Mouse (Mus musculus) midbrain, embryonic 14.5 days (tissue): ENCODE measurements around the gene Zdhhc19. TPM values are rescaled to one million over a fixed set of nuclear protein-coding genes. Genes with fewer than 3 reads are reported as not detected.

Source experiments
- ATAC-seq: fragments of 200-750 bp; cut with Nextera tagmentation; 2 replicates; pipeline ENCODE4 v1.8.0; 2017; ENCODE audit warnings: moderate number of reproducible peaks, moderate library complexity; ENCODE audit not compliant: low FRiP score, low TSS enrichment
- DNase-seq: peaks from one replicate; pipeline ENCODE4 v3.0.0-alpha.2; 2015
- H3K27ac ChIP-seq: fragments of 300-500 bp; sonication (generic); replicated peaks from 2 replicates; pipeline ENCODE4 v1.5.1; 2014; ENCODE audit warnings: mild to moderate bottlenecking, low read depth, low read length, moderate library complexity
- H3K27me3 ChIP-seq: fragments of 300-500 bp; sonication (generic); 2 replicates; pipeline ENCODE4 v1.6.1; 2014; ENCODE audit warnings: low read length, control low read depth, mixed read lengths; ENCODE audit not compliant: control insufficient read depth, insufficient read depth
- H3K36me3 ChIP-seq: fragments of 300-500 bp; sonication (generic); 2 replicates; pipeline ENCODE4 v1.6.1; 2014; ENCODE audit warnings: low read length, control low read depth; ENCODE audit not compliant: control insufficient read depth, insufficient read depth
- H3K4me1 ChIP-seq: fragments of 300-500 bp; sonication (generic); 2 replicates; pipeline ENCODE4 v1.6.1; 2014; ENCODE audit warnings: mild to moderate bottlenecking, antibody characterized with exemption, low read length, control low read depth; ENCODE audit not compliant: control insufficient read depth, insufficient read depth
- H3K4me2 ChIP-seq: fragments of 300-500 bp; sonication (generic); 2 replicates; pipeline ENCODE4 v1.6.1; 2014; ENCODE audit warnings: mild to moderate bottlenecking, low read length, moderate library complexity
- H3K4me3 ChIP-seq: fragments of 300-500 bp; sonication (generic); replicated peaks from 2 replicates; pipeline ENCODE4 v1.5.1; 2014; ENCODE audit warnings: low read depth, low read length
- H3K9ac ChIP-seq: fragments of 300-500 bp; sonication (generic); replicated peaks from 2 replicates; pipeline ENCODE4 v1.6.1; 2014; ENCODE audit warnings: mild to moderate bottlenecking, low read length, moderate library complexity
- H3K9me3 ChIP-seq: fragments of 300-500 bp; sonication (generic); 2 replicates; pipeline ENCODE4 v1.6.1; 2016; ENCODE audit warnings: low read length, control low read depth, mixed read lengths; ENCODE audit not compliant: control insufficient read depth
- WGBS: fragments of 180-500 bp; shearing (Covaris S2); extraction: QIAGEN DNeasy Blood & Tissue Kit; methylation state at CpG from one replicate; pipeline ENCODE4 v1.1.7; 2014; 5-methylcytosine and 5-hydroxymethylcytosine counted together
- polyA plus RNA-seq: library from polyadenylated mRNA; unstranded; fragments of >200 nt; fragmentation: Nextera tagmentation; extraction: Ambion mirVana; gene quantifications from 2 replicates; pipeline ENCODE4 v1.2.1, GENCODE M21; 2014

Zdhhc19 gene
- polyA plus RNA-seq, 1 experiment from 2014 or later: not detected

DNA sequence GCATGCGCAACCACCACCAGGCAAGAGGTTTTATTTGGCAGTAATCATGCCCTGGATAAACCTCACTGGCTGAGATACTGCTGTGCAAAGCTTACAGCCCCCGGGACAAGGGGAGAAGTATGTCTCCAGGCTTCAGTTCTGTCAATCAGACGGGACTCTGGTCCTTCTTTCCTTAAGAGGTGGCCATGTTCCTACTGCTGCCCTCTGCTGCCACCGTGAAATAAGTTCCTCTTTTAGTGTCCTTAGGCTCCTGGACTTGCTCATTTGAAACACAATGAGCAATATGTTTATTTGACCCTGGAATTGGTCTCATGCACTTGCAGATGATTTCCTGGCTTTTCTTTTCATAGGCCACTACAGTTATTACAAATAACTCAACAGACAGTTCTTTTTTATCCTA is 35.5 kb upstream of the Zdhhc19 start:
- no peak overlapping the region for H3K4me3 ChIP-seq
- no peak for ATAC-seq
- H3K4me2 ChIP-seq: no peak overlapping the region
- DNase-seq: no peak
- no peaks in the 10 kb centered on the region for H3K27me3 ChIP-seq
- no peaks in the 10 kb centered on the region for H3K4me1 ChIP-seq
- no peaks in the 10 kb centered on the region for H3K9me3 ChIP-seq
- WGBS: 58% methylated on average over 4 of the region's 4 CpGs
- peaks cover 29% of the 10 kb centered on the region for H3K36me3 ChIP-seq
- no peak overlapping the region for H3K27ac ChIP-seq
- no peak overlapping the region for H3K9ac ChIP-seq

DNA sequence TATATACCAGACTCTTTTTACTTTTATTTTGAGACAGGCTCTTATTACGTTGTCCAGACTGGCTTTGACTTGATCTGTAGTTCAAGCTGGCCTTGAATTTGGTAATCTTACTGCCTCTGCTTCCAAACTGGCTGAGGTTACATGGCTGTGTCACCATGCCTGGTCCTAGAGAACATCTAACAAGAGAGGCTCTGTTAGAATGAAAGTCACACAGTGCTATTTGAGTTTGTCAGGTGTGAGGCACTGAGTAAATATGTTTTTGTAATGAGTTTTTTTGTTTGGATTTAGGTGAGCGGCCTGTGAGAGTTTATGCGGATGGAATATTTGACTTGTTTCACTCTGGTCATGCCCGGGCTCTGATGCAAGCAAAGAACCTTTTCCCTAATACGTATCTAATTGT is 34.4 kb upstream of the Zdhhc19 start:
- ATAC-seq: no peak
- Histone ChIP-seq H3K4me1 (no peaks in the 10 kb centered on the region), H3K4me3 (no peak overlapping the region), H3K27me3 (no peaks in the 10 kb centered on the region), H3K4me2 (no peak overlapping the region), H3K36me3 (peaks cover 22% of the 10 kb centered on the region), H3K9me3 (no peaks in the 10 kb centered on the region), H3K27ac (no peak overlapping the region), H3K9ac (no peak overlapping the region)
- no peak for DNase-seq
- WGBS: 93% methylated on average over 5 of the region's 5 CpGs

DNA sequence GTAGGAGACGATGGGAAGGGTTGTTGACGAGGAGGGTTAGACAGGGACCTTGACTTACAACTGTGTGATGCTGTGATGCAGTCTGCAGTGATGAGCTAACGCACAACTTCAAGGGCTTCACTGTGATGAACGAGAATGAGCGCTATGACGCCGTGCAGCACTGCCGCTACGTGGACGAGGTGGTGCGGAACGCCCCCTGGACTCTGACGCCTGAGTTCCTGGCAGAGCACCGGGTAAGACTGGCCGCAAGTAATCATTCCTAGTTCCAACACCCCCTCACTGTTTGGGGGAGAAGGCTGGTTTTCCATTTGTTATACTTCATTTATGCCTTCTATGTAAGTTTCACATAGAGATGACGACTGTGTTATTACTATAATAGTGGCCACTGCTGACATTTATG is 33.1 kb upstream of the Zdhhc19 start:
- H3K27ac ChIP-seq: no peak overlapping the region
- no peaks in the 10 kb centered on the region for H3K9me3 ChIP-seq
- no peak for ATAC-seq
- no peaks in the 10 kb centered on the region for H3K27me3 ChIP-seq
- 96% methylated on average over 16 of the region's 16 CpGs for whole genome bisulfite sequencing
- peaks cover 31% of the 10 kb centered on the region for H3K36me3 ChIP-seq
- no peak for DNase-seq
- H3K4me3 ChIP-seq: no peak overlapping the region
- no peak overlapping the region for H3K4me2 ChIP-seq
- H3K4me1 ChIP-seq: no peaks in the 10 kb centered on the region
- no peak overlapping the region for H3K9ac ChIP-seq

DNA sequence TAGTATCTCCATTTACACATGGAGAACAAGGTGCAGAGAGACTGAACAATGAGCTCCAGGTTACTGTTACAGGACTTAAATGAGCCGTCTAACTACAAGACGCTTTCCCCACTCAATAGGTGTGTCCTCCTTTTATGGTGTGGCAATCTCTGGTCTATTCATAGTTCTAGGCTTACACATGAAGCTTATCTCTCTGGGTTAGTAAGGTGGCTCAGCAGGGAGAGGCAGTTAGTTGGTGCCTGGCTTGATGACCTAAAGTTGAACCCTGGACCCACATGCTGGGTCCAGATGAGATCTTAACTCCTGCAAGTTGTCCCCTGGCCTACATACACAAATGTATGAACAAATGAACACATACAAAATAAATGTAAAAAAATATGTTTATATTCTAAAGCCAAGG is 32.6 kb upstream of the Zdhhc19 start:
- Histone ChIP-seq H3K9me3 (no peaks in the 10 kb centered on the region), H3K4me2 (no peak overlapping the region), H3K27ac (no peak overlapping the region), H3K36me3 (peaks cover 34% of the 10 kb centered on the region), H3K9ac (no peak overlapping the region), H3K4me1 (no peaks in the 10 kb centered on the region), H3K27me3 (no peaks in the 10 kb centered on the region), H3K4me3 (no peak overlapping the region)
- DNase-seq (no peak), ATAC-seq (no peak)
- 96% methylated on average over 2 of the region's 2 CpGs for WGBS

DNA sequence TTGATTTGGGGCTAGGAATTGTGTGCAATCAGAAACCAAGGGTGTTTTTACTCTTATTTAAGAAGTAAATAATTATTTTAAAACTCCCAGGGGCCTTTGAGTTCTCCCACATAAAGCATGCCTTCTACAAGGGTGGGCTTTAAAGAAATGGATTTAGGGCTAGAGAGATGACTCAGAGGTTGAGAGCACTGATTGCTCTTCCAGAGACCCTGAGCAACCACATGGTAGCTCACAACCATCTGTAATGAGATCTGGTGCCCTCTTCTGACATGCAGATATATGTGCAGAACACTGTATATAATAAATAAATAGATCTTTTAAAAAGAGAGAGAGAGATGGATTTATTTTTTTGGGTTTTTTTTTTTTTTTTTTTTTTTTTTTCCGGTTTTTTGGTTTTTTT is 31.2 kb upstream of the Zdhhc19 start:
- no peak overlapping the region for H3K4me2 ChIP-seq
- no peak overlapping the region for H3K27ac ChIP-seq
- ATAC-seq: no peak
- H3K4me3 ChIP-seq: no peak overlapping the region
- WGBS: 0% methylated on average over 1 of the region's 1 CpGs
- H3K36me3 ChIP-seq: peaks cover 47% of the 10 kb centered on the region
- no peaks in the 10 kb centered on the region for H3K9me3 ChIP-seq
- no peaks in the 10 kb centered on the region for H3K4me1 ChIP-seq
- DNase-seq: no peak
- H3K27me3 ChIP-seq: no peaks in the 10 kb centered on the region
- no peak overlapping the region for H3K9ac ChIP-seq

DNA sequence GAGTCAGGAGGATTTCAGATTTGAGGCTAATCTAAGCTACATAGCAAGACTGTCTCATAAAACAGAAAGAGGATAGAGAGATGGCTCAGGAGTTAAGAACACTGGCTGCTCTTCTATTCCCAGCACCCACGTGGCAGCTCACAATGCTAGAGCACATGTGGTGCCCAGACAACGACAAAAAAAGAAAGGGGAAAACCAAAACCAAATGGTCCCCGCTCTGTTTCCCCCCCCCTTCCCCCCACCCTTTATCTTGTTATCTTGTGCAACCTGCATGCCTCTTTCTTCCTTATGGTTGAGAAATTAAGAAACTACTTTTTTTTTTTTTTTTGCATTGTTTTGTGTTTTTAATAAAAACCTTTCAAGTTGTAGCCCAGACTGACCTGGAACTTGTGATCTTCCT is 27.6 kb upstream of the Zdhhc19 start:
- H3K9ac ChIP-seq: no peak overlapping the region
- H3K4me3 ChIP-seq: no peak overlapping the region
- no peak overlapping the region for H3K27ac ChIP-seq
- no peak for DNase-seq
- peaks cover 70% of the 10 kb centered on the region for H3K36me3 ChIP-seq
- H3K4me1 ChIP-seq: no peaks in the 10 kb centered on the region
- no peaks in the 10 kb centered on the region for H3K27me3 ChIP-seq
- H3K9me3 ChIP-seq: no peaks in the 10 kb centered on the region
- 83% methylated on average over 3 of the region's 3 CpGs for WGBS
- no peak for ATAC-seq
- no peak overlapping the region for H3K4me2 ChIP-seq

DNA sequence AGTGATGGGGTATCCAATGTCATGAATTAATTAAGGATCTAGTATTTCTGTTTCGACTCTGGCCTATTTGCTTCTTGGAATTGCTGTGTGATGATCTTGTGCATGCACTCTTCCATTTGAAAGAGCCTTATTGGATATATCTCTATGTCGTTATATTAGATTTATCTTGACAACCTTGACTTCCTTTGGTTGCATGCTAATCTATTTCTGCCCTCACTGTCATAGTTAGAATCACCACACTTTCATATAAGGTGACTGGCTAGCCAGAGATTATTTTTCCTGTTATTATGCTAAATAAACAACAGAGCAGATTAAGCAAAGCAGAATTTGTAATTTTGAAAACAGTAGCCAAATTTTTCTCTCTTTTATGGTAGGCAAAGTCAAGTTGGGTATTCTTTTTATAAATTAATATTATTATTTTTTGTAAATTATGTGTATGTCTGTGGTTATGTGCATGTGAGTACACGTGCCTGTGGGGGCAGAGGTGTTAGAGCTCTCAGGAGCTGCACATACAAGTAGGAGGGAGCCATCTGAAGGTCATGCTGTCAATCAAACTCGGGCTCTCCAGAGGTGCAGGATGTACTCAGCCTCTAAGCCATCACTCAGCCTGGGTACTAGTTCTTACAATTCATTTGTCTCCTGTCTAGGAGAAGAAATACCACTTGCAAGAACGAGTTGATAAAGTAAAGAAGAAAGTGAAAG is 26.5 kb upstream of the Zdhhc19 start:
- Histone ChIP-seq H3K4me3 (no peak overlapping the region), H3K4me2 (no peak overlapping the region), H3K4me1 (no peaks in the 10 kb centered on the region), H3K9ac (no peak overlapping the region), H3K36me3 (peaks cover 62% of the 10 kb centered on the region), H3K27me3 (no peaks in the 10 kb centered on the region), H3K9me3 (no peaks in the 10 kb centered on the region), H3K27ac (no peak overlapping the region)
- 86% methylated on average over 5 of the region's 5 CpGs for WGBS
- DNase-seq: no peak
- ATAC-seq: no peak

DNA sequence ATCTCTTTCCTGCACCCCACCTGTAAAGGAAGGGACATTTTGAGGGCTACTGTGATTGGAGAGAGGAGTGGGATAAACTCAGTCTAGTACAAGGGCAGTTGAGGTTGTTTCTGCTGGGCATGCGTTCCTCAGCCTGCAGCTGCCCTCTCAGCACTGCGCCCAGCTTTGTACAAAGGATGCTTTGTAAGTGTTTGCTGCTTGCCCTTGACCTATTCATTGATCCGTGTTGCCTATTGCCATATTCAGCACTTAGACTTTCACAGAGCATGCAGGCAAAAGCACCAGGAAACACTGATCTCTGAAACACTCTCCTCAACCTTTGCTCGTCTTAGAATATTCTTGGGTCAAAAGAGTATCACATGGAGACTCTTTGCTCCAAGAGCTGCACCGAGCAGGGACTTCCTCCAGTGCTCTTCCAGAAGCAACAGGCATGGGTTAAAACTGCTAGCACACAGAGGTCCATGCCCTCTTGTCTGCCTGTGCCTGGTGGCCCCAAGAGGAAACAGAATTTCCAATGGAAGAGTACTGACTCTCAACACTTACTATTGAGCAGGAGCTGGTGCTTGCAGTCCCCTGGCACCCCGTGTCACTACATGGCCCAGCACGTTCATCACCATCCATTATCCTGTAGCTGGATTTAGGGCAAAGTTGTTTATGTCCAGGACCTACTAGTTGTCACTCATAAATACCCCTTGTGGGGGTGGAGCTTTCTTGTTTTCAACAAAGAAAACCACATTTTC is 23.6 kb upstream of the Zdhhc19 start:
- ATAC-seq (no peak), DNase-seq (no peak)
- H3K36me3 ChIP-seq: peaks cover 52% of the 10 kb centered on the region
- H3K9me3 ChIP-seq: no peaks in the 10 kb centered on the region
- H3K4me1 ChIP-seq: no peaks in the 10 kb centered on the region
- H3K4me3 ChIP-seq: no peak overlapping the region
- H3K9ac ChIP-seq: no peak overlapping the region
- H3K4me2 ChIP-seq: no peak overlapping the region
- H3K27me3 ChIP-seq: no peaks in the 10 kb centered on the region
- no peak overlapping the region for H3K27ac ChIP-seq
- 80% methylated on average over 7 of the region's 7 CpGs for WGBS

DNA sequence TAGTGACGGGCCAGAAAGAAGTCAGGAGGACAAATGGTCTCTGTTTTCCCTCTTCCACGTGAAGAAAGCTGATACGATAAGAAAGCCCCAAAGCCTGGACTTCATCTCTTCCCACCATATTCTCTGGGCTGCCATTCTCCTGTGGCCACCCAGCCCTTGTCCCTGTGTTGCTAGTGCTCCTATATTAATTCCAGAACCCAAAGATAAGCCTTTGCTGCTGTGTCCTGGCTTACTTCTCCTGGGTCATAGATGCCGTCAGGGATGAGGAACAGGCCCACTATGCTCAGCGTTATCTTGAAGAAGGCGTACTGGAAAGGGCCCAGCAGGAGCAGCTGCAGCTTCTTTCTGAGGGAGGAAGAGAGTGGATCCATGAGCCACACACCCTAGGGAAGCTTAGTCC is 18.8 kb upstream of the Zdhhc19 start:
- H3K9ac ChIP-seq: no peak overlapping the region
- no peak for DNase-seq
- no peak overlapping the region for H3K4me3 ChIP-seq
- H3K27ac ChIP-seq: no peak overlapping the region
- WGBS: 92% methylated on average over 6 of the region's 6 CpGs
- H3K4me1 ChIP-seq: no peaks in the 10 kb centered on the region
- no peaks in the 10 kb centered on the region for H3K9me3 ChIP-seq
- H3K36me3 ChIP-seq: peaks cover 10% of the 10 kb centered on the region
- ATAC-seq: no peak
- no peak overlapping the region for H3K4me2 ChIP-seq
- no peaks in the 10 kb centered on the region for H3K27me3 ChIP-seq
